Mouse (Mus musculus): ENCODE measurements around the gene Carm1.
"Not testable (repeated sequence)": the region's sequence is repeated elsewhere in the genome, so short reads cannot be mapped to it uniquely, and the experiment has no call there.

Gene Carm1

DNA sequence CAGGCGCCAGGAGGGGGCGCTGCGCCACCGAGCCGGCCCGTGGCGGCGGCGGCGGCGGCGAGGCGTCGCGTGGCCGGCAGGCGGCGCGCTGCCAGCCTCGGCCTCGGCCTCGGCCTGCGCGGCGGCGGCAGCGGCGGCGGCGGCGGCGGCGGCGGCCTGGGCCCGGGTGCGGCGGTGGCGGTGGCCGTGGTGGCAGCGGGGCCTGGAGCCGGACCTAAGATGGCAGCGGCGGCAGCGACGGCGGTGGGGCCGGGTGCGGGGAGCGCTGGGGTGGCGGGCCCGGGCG lies at the start of gene Carm1:
TSS of gene Carm1 (plus strand) at position 106 of the 286 bp plus-strand sequence.
- DNase-seq: no peak

- DNase-seq: no peak
These were observed 49.6 kb upstream of the Carm1 start for GRCm38 (mm10) chr9:21497050-21497542.

DNA sequence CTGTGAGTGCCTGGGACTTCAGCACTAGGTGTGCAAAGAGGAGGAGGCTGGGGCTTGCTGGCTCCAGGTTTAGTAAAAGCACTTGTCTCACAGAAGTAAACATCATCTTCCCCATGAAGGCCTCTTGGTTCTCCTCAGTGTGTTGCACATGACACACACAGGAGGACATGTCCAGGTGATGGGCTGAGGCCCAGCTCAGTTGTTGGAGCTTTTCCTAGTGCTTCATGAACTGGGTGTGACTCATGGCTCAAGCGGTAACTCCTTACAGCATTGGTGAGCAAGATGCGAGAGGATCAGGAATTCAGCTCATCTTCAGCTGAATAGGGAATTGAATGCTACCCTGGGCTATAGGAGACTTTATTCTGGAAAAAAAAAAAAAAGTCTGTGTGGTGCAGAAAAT lies 49.0 kb upstream of the Carm1 start:
- DNase-seq: no peak

DNA sequence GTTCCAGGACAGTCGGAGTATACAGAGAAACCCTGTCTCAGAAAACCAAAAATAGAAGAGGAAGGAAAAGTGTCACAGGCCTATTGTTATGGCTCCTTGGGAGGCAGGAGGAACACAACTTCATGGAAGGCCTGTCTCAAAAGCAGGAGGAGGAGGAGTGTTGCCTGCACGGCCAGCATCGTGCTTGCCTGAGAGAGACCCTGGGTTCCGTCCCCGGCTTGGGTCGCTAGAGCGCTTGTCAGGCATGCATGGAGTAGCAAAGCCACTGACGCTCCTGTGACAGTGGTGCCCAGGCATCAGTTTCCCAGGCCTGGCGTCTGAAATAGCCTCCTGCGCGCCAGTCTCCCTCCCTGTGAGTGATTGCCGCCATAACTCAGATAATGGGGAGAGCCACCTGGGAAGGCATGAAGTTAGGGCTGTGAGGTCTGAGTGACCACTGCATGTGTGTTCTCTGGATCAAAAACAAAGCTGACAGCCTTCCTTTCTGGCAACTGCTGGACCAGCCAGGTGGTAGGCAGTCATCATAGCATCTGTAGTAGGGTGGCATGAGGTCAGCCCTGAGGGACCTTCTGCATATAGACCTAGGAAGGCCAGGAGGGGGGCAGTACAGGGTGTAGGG lies 48.3 kb upstream of the Carm1 start:
- DNase-seq: no peak

DNA sequence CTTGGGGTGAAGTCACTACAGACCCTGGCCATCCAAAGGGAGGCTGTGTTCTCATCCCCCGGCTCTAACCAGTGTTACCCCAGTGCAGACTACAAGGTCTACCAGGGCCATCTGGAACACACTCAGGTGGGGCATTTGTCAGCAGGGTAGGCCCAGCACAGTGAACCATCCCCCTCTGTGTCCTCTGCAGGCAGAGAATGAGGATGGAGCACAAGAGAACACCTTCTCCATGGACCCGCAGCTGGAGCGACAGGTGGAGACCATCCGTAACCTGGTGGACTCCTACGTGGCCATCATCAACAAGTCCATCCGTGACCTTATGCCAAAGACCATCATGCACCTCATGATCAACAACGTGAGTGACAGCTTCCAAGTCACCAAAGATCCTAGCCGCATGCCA lies 43.3 kb upstream of the Carm1 start:
- DNase-seq: no peak

GRCm38 (mm10) chr9:21505767-21506166 lies 40.9 kb upstream of the Carm1 start:
- no peak for DNase-seq

DNA sequence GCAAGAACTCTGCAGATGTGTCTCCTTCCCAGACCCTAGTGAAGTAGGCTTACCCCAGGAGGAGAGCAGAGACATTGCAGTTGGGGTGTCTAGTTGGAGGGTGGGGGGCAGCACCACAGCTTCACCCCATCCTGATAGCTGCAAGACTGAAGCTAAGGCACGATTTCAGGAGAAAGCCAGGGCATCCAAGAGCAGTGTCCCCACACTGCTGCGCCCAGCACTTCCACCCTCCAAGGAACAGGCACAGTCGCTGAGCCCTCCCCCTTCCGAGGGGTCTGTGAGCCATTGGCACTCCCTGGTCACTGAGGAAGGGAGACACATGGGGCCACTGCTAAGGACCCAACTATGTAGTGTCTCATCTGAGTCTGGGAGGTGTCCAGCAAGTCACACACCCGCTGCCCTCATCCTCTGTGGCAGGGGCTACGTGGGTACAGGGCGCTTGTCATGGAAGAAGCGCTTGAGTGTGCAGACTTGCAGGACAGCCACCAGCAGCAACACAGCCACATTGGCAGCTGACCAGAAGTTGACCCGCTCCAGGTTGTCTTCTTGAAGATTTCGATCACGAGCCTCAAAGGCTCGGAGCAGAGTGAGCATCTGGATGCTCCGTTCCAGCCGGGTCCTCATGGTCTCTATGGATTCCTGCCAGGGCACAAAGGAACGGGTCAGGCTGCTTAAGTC lies 38.8 kb upstream of the Carm1 start:
- DNase-seq: no peak

- DNase-seq: no peak
These were observed 37.8 kb upstream of the Carm1 start for GRCm38 (mm10) chr9:21508871-21509404.

- peak; percentile 95 to 96 for DNase-seq
These were observed 36.7 kb upstream of the Carm1 start, which contains the start of gene Tmed1 for GRCm38 (mm10) chr9:21509772-21510688. TSS of gene Tmed1 (minus strand) at chr9:21510252.

DNA sequence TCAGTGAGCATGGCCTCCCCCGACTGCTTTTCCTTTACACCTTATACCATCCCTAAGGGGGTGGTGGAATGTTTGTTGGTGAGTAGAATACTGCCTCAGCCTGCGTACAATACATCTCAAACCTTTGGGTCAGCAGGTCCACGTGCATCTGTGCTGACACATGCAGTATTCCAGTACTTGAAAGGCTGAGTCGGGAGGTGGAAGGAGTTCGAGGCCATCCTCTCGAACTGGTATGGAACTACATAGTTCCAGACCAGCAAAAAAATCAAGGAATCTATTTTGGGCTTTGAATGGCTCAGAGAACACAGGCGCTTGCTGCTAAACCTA lies 36.0 kb upstream of the Carm1 start:
- no peak for DNase-seq

DNA sequence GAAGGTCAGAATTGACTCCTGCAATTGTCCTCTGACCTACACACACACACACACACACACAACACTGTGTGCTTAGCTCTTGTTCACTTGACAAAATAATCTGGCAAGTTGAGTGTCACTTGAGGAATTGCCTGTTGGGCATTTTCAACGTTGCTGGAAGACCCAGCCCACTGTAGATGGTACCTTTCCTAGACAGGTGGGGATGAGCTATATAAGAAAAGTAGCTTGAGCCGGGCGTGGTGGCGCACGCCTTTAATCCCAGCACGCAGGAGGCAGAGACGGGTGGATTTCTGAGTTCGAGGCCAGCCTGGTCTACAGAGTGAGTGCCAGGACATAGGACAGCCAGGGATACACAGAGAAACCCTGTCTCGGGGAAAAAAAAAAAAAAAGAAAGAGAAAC lies 35.6 kb upstream of the Carm1 start:
- DNase-seq: no peak

- no peak for DNase-seq
These were observed 33.2 kb upstream of the Carm1 start for GRCm38 (mm10) chr9:21513466-21513865.

DNA sequence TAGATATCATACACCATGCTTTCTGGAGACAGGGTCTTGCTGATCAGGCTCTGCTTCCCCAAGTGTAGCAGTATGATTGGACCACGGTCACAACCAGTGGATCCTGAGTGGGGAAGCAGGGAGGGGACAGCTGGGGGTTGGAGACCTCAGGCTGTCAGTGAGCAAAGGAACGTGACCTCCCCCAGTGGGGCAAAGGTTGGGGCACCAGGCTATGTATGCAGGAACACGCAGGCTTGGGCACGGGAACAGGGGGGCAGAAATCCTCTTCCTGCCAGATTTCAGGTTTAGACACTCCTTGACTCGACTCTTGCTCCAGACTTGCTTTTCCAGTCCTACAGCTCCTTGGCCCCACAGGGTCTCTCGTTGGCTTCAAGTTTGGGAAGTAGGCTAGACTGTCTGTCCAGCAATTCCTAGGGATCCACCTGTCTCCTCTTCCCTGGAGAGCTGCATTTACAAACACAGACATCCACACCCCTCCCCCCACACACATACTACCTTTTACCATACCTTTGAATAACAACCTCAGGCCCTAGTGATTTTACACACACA lies 28.7 kb upstream of the Carm1 start:
- no peak for DNase-seq

DNA sequence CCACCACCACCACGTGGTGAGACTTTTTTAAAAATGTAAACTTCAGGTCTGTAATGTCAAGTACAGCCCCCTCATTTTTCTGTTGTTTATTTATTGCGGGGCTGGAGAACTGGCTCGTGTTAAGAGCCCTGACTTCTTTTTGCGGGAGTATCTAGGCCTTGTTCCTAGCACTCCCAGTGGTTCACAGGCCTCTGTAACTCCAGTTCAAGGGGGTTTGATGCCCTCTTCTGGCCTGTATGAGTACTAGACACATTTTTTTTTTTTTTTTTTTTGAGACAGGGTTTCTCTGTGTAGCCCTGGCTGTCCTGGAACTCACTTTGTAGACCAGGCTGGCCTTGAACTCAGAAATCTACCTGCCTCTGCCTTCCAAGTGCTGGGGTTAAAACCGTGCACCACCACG lies 28.0 kb upstream of the Carm1 start:
- not testable (repeated sequence) for DNase-seq

- DNase-seq: no peak
These were observed 21.4 kb upstream of the Carm1 start for GRCm38 (mm10) chr9:21525142-21525936.

- peak; percentile 65 to 70 for DNase-seq
These were observed 20.6 kb upstream of the Carm1 start, which contains the start of gene AB124611 for GRCm38 (mm10) chr9:21525937-21526633. TSS of gene AB124611 (plus strand) at chr9:21526176.

GRCm38 (mm10) chr9:21526634-21526944 lies 20.1 kb upstream of the Carm1 start:
- DNase-seq: no peak

DNA sequence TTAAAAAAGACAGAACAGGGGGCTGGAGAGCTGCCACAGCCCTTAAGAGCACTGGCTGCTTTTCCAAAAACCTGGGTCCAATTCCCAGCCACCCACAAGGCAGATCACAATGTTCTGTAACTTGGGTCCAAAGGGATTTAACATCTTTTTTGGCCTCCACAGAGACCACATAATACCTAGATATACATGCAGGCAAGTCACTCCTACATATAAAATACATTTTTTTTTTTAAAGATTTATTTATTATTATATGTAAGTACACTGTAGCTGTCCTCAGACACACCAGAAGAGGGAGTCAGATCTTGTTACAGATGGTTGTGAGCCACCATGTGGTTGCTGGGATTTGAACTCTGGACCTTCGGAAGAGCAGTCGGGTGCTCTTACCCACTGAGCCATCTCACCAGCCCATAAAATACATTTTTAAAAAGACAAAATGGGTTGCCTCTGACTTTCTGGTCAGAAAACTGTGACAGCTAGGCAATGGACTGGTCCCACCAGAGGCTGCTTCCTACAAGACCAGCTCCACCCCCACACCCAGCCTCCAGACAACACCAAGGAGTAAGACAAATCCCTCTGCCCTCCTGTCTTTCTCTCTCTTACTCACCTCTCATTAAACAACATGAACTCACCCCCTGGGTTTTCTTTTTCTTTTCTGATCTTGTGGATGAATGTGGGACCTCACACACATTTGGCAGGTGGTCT lies 19.4 kb upstream of the Carm1 start:
- no peak for DNase-seq

GRCm38 (mm10) chr9:21527917-21528324 lies 18.8 kb upstream of the Carm1 start:
- DNase-seq: peak in 1 of 2 experiments; percentile 14

DNA sequence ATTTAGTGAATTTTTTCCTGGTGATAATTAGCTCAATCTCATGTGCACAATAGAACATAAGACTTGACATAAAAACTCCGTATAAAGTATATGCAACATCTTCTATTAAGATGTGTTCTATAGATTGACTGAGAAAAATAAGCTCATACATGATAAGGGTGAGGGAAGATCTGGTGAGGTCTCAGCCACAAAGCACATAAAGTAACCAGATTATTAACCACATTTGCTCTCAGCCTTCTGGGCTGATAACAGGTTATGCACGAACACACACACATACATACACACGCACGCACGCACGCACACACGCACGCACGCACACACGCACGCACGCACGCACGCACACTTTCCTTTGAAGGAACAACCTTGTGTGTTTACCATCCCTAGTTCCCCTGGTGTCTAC lies 10.2 kb upstream of the Carm1 start:
- no peak for DNase-seq

DNA sequence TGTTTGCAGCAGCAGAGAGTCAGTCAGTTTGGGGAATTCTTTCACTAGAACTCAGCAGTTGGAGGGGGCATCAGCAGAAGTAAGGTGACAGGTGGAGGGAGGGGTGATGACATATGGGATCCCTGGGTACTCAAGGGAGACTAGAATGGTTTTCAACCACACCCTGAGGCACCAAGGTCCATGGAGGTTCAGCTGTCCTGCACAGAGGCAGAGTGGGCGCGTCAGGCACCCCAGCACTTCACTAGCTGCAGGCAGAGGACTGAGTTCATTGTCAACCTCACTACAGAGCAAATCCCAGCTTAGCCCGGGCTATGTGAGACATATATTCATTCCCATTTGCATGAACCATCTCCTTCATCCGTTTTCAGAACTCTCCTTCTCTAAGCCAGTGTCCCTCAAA lies 9.7 kb upstream of the Carm1 start:
- no peak for DNase-seq
